Comparison of ENCODE assay signal across 8 mouse cellular contexts in genomic region chr15:82922052-82922451, GRCm38 (mm10).
DNase-seq lines count a peak whose midpoint lies in the region; ATAC-seq and TF ChIP-seq lines count a peak whose summit lies in the region.

No protein-coding gene starts in this region.

- H3K4me1 ChIP-seq in G1E (ENCODE audit: insufficient read depth, low read depth, low read length), result peaks cover 2% of the 10 kb centered on the region; the same call in 1 of the 2 replicates
- H3K4me1 ChIP-seq in lung, embryonic 16.5 days (replicated peaks; ENCODE audit: control insufficient read depth, insufficient read depth, low read length), result peaks cover 64% of the 10 kb centered on the region

- no peak overlapping the region for H3K4me3 ChIP-seq in G1E (ENCODE audit: low read depth, low read length)
- H3K4me3 ChIP-seq in lung, embryonic 16.5 days (ENCODE audit: low read length), result no peak overlapping the region

- H3K27ac ChIP-seq in lung, embryonic 16.5 days (ENCODE audit: low read length), result peak overlapping the region; percentile 35; the same call in 1 of the 2 replicates

- intact Hi-C loops in heart, postnatal 36 days (cut with DNase I), result loop anchor here (1.0 kb wide), 1 partner anchor 115 kb away; no protein-coding TSS in a partner anchor

- no peak for TF ChIP-seq CTCF in G1E (IDR thresholded peaks at IDR 0.05; ENCODE audit: low read depth, low read length)

- 9% methylated on average over 12 of the region's 12 CpGs for WGBS in lung, embryonic 16.5 days

- H3K9ac ChIP-seq in lung, embryonic 16.5 days (ENCODE audit: low read length), result no peak overlapping the region

- DNase-seq in G1E (ENCODE audit: low spot score), result peak; percentile 23
- peak; percentile 72 to 74 for DNase-seq in adrenal gland, postnatal 4 days (ENCODE audit: low spot score in 2 of 2)
- DNase-seq in heart, postnatal 36 days, result peak; percentile 65 to 78
- DNase-seq in layer of hippocampus, adult 18-20 months (ENCODE audit: low spot score in 2 of 2), result peak; percentile 81 to 83
- peak; percentile 80 for DNase-seq in right cerebral cortex, adult 18-20 months
- DNase-seq in embryo, embryonic 10.5 days (ENCODE audit: low spot score), result no peak

- no peaks in the 10 kb centered on the region for H3K36me3 ChIP-seq in G1E (replicated peaks)
- H3K36me3 ChIP-seq in lung, embryonic 16.5 days (ENCODE audit: control insufficient read depth, insufficient read depth, low read length), result no peaks in the 10 kb centered on the region

- H3K27me3 ChIP-seq in G1E (ENCODE audit: insufficient read depth, low read length), result peaks cover 50% of the 10 kb centered on the region
- peaks cover 4% of the 10 kb centered on the region; the same call in 1 of the 2 replicates for H3K27me3 ChIP-seq in lung, embryonic 16.5 days (ENCODE audit: control insufficient read depth, insufficient read depth, low read depth, low read length)

- H3K4me2 ChIP-seq in lung, embryonic 16.5 days (ENCODE audit: low read depth, low read length), result peak overlapping the region; percentile 36

- ATAC-seq in G1E (ENCODE audit: extremely low read depth, insufficient number of reproducible peaks, low FRiP score, poor library complexity, severe bottlenecking), result no peak
- ATAC-seq in frontal cortex, adult (ENCODE audit: low TSS enrichment), result 0 out of 2 replicates have a peak, but pooled peaks have one; percentile 4
- ATAC-seq in lung, embryonic 16.5 days (ENCODE audit: low read depth), result peak; percentile 82

- no peaks in the 10 kb centered on the region for H3K9me3 ChIP-seq in G1E (replicated peaks)
- H3K9me3 ChIP-seq in lung, embryonic 16.5 days (ENCODE audit: control insufficient read depth, low read length), result no peaks in the 10 kb centered on the region
